Mouse (Mus musculus) regulatory T cell (primary cell): Measurements from ENCODE around the gene 6430531B16Rik.

Experiments
- in situ Hi-C: fragments of 300-600 bp; cut with MboI, MseI; formaldehyde crosslinking; loops from one replicate; pipeline ENCODE4 v1.15.1; 2025; ENCODE audit warnings: high pct_unique_total_duplicates

6430531B16Rik gene

DNA sequence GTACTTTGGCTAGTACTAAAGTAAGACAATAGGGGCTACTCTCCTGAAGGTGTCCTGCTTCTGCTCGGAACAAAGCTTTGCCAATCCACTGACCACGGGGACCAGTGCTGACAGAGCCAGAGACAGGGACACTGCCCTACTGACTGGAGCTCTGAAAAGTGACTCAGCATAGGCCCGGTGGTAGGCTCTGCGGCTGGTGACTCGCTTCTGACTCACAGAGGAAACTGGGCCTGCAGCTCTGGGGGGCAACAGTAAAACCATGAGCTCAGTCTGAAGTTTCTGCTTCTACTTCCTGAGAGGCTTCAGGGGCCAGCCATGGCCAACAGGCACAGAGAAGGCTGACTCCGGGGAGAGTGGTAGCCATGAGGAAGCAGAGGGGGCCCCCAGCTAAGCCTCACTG, 7.1 kb downstream of the 6430531B16Rik start:
- in situ Hi-C loops: no loop called here

GRCm38 (mm10) chr7:139970979-139971378, 7.6 kb downstream of the 6430531B16Rik start:
- in situ Hi-C loops: no loop called here

DNA sequence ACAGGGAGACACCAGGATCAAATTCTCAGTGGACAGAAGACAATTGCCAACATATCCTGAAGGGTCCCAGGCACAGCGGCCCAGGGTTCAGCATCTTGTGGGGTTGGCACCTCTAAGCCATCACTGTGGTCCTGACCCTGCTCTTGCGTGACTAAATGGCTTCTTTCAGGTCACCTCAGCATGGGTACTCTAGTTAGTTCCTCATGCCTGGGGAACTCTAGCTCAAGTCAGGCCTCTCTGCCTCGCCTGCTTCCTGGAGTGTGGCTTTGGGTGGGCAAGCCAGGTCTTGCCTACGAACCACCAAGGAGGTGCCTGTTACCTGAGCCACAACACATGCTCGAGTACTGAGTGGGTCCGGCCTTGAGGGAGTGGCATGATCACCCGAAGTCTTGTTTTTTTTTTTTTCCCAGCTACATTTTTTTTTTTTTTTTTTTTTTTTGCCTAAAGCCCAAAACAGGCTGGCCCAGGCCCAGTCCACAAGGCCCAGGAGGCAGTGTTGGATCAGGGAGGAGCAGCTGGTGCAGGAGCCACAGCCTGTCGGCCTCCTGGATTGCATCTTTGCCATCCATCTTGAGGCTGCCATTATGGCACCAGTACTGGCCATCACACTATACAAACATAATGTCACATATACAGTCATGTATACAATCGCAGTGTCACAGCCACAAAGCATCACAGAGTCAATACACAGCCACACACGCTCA, 8.2 kb downstream of the 6430531B16Rik start:
- in situ Hi-C loops: no loop called here

GRCm38 (mm10) chr7:139969348-139970130, 9.0 kb downstream of the 6430531B16Rik start:
- in situ Hi-C loops: loop anchor here (5.0 kb wide), 1 partner anchor 68 kb away; the partner anchor contains the start of genes Tubgcp2 and Zfp511

DNA sequence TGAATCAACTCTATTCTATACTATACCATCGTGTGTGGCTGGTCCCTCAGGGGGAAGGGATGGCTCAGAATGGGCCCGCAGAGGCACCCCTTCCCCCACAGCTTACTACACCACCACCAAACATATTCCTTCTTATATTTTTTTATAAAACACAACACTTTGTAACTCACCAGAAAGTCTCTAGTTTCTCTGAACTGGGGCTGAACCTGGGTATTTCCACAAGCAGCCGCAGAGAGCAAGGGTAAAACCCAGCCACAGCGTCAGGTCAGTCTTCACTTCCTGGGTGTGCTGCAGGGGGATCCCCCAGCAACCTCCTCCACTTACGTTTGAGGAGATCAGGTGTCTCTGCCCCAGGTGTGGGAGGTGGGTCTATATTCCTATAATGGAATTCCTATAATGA, 10.1 kb downstream of the 6430531B16Rik start:
- in situ Hi-C loops: loop anchor here (5.0 kb wide), 1 partner anchor 69 kb away; the partner anchor contains the start of genes Tubgcp2 and Zfp511

GRCm38 (mm10) chr7:139967175-139967574, 11.4 kb downstream of the 6430531B16Rik start:
- in situ Hi-C loops: loop anchor here (5.0 kb wide), 1 partner anchor 70 kb away; the partner anchor contains the start of genes Tubgcp2 and Zfp511

DNA sequence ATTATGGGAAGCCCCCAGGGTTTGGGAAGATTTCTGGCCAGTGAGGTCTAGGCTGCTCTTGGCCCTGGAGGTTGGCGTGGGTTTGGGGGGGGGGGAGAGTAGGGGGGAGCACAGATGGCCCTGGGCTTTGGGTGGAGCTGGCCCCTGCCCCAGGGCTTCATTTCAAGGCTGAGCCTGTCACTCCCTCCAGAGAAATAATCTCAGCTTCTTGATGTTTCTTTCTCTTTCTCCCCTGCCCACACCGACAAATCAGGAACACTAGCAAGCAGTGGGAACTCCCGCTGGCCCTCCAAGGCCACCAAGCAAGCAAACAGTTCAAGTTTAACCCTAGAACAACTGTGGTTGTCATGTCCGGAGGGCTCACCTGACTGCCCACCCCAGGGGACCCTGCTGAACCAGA, 14.7 kb downstream of the 6430531B16Rik start:
- in situ Hi-C loops: no loop called here

- in situ Hi-C loops: no loop called here
These were observed 17.4 kb downstream of the 6430531B16Rik start for GRCm38 (mm10) chr7:139961141-139961540.

DNA sequence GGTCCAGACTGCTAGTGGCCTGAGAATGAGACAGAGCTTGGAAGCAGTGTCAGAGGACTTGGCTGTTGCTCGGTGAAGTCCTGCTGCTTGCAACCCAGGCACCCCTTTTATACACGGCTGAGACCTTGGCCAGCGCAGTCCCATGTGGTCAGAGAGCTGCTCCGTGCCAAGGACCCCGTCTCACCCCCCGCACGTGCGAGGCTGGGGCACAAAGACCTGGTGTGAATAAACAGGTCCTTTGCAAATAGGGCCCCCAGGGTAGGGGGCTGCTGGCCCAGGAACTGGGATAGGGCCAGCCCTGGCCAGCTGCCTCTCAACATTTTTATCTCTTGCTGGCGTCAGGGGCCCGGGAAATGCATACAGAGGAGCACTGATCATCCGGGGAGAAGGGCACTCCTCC, 20.6 kb downstream of the 6430531B16Rik start:
- in situ Hi-C loops: loop anchor here (5.0 kb wide), 1 partner anchor 99 kb away; no protein-coding TSS in a partner anchor

- in situ Hi-C loops: loop anchor here (5.0 kb wide), 1 partner anchor 100 kb away; no protein-coding TSS in a partner anchor
These were observed 21.1 kb downstream of the 6430531B16Rik start for GRCm38 (mm10) chr7:139957437-139957836.

DNA sequence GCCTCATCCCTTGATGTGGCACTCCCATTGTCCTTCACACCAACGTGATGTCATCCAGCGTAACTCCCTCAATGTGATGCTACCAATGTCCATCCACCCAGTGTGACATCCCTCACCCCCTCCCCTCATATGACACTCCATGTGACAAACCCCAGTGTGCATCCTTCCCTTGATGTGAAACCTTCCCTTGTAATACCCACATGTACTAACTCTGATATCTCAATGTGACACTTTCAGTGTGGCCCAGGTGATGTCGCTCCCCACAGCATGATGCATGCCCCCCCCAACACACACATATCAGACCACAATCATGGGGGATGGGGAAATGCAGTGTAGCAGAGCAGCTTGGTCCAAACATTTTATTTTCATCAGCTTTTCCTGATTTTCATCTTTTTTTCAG, 21.9 kb downstream of the 6430531B16Rik start:
- in situ Hi-C loops: loop anchor here (5.0 kb wide), 1 partner anchor 101 kb away; no protein-coding TSS in a partner anchor

DNA sequence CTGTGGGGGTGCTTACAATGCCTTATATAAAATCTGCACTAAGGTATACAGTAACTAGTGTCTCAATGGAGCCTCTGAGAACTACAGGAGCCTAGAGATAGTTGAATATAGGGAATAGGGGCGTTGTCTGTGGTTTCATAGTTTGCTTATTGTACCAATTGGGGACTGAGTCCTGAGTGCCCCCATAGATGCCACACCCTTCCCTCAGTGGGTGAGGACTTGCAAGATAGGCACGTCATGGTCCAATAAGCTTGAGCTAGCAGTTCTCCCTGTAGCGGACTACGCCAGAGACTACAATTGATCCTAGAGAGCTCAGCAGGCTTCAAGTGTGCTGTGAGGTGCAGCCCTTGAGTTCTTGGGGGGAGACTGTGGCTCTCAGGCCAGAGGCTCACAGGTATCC, 23.1 kb downstream of the 6430531B16Rik start:
- in situ Hi-C loops: loop anchor here (5.0 kb wide), 1 partner anchor 102 kb away; no protein-coding TSS in a partner anchor

- in situ Hi-C loops: no loop called here
These were observed 26.4 kb downstream of the 6430531B16Rik start for GRCm38 (mm10) chr7:139951991-139952633.

GRCm38 (mm10) chr7:139951079-139951478, 27.5 kb downstream of the 6430531B16Rik start:
- in situ Hi-C loops: no loop called here

DNA sequence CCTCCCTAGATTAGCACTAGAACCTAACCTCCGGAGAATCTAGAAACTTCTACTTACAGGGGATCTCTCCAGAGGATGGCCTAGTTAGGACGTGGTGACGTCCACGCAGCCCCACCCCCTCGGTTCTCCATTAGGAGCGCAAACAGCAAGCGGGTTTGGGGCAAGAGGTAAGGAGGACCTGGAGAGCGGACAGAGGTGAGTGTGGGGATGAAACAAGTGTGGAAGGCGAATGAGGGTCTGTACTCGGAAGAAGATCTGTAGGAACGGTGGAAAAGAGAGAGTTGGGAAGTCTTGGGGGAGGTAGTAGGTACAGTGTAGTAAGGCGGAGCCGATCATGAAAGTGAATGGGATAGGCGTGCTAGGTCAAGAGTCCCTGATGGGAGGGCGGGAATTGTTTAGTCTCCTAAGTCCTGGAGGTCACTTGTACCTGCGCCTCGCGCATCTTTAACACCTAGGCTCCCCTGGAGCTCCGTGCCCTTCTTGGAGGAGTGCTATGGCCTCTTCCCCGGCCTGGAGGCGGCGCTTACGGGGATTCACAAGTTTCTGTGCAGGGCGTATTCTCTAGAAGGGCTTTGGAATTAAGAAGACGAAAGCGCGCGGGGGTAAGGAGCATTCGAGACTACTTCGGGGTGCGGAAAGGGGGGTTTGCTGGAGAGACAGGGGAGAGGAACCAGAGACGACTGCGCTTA, 28.1 kb downstream of the 6430531B16Rik start:
- in situ Hi-C loops: no loop called here

DNA sequence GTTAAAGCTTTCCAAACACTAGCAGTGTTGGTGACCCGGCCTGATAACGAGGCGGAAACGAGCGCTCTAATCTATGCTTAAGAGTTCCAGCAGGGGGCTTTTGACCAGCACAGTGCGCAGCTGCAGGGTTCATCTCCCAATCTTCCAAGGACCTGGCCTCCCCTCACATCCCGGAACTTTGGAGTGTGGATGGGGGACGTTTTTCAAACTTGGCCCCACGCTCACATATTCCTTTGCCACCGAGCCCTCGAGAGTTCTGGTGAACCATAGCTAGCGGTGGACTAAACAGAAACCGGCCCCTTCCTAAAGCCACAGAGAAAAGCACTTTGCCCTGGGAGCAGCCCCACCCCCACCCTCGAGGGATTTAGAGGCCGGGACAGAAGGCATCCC, 28.7 kb downstream of the 6430531B16Rik start:
- in situ Hi-C loops: no loop called here

DNA sequence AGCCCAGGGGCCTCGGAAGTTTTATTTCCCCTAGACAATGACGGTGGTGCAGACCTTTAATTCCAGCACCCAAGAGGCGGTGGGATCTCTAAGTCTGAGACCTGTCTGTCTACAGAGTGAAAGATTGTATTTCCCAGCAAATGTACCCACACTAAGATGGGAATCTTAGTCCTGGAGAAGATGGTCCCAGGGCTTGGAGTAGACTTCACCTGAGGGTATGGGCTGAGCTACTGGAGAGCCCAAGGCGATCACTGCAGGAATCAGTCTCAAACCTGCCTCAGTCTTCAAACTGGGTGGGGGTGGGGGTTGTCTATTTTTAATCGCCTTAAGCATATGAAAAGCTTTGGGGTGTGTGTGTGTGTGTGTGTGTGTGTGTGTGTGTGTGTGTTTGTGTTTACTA, 32.5 kb downstream of the 6430531B16Rik start:
- in situ Hi-C loops: no loop called here

DNA sequence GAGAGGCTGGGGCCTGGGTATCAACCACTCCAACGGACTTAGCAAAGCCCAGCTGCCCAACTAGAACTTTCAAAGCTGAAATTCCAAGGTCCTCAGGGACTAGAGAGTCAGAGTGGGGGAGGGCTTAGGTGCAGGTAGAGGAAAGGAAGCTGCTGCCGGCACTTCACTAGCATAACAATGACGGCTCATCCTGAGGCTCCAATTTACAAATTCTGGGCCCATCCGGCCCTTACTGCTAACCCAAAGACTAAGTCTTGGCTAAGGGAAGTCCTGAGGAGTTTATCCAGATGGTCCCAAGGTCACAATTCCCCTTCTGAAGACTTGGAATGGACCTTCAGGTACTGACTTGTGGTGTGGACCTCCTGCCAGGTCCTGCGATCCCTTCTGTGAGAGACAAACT, 33.0 kb downstream of the 6430531B16Rik start:
- in situ Hi-C loops: no loop called here

- in situ Hi-C loops: no loop called here
These were observed 34.0 kb downstream of the 6430531B16Rik start for GRCm38 (mm10) chr7:139944291-139945240.

DNA sequence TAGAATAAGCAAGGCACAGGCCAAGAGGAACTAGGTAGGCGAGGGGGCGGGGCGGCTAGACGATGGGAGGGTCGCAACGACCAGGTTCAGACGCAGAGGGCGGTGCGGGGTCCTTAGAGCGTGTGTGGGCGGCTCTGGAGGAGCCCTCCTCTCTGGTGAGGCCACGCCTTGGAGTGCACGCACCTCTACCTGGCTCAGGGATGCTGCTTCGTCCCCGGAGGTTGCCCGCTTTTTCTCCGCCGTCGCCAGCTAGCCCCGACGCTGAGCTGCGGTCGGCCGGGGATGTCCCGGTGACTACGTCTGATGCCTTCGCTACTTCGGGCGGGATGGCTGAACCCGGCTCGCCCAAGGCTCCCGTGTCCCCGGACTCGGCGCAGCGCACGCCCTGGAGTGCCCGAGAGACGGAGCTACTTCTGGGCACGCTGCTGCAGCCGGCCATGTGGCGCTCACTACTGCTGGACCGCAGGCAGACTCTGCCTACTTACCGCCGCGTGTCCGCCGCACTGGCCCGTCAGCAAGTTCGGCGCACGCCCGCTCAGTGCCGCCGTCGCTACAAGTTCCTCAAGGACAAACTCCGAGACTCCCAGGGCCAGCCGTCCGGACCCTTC, 34.8 kb downstream of the 6430531B16Rik start, which contains the start of gene Utf1:
Gene Utf1, plus strand, starts transcription at position 116 of the 608 bp plus-strand sequence.
- in situ Hi-C loops: no loop called here
